8 mouse cellular contexts compared by ENCODE assay signal in the genomic region with DNA sequence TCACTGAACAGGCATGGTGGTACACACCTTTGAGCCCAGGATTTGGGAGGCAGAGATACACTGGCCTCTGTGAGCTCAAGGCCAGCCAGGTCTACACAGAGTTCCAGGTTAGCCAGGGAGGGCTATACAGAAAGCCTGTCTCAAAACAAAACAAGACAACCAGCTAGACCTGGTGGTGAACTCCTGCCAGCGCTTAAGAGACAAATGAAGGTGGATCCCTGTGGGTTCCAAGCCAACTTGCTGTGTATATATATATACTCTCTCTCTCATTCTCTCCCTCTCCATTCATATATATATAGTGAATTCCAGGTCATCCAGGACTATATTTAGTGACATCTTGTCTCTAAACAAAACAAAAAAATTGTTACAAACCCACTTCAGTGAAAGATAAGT. TPM values are rescaled to one million over a fixed set of nuclear protein-coding genes. Genes with fewer than 3 reads are reported as not detected.
DNase-seq lines count a peak whose midpoint lies in the region; ATAC-seq and TF ChIP-seq lines count a peak whose summit lies in the region.

No protein-coding gene starts in this region.

- 61% methylated on average over 1 of the region's 1 CpGs for WGBS in heart, embryonic 11.5 days (ENCODE audit: insufficient replicate concordance)
- WGBS in forebrain, embryonic 16.5 days = 63% methylated on average over 1 of the region's 1 CpGs
- 59% methylated on average over 1 of the region's 1 CpGs for WGBS in liver, postnatal 0 days (ENCODE audit: insufficient replicate concordance)

- no peaks in the 10 kb centered on the region for H3K27me3 ChIP-seq in heart, embryonic 11.5 days (ENCODE audit: control insufficient read depth, insufficient read depth, low read length)
- H3K27me3 ChIP-seq in C2C12 (ENCODE audit: control insufficient read depth, insufficient read depth, insufficient read length) = no peaks in the 10 kb centered on the region
- no peaks in the 10 kb centered on the region for H3K27me3 ChIP-seq in forebrain, embryonic 16.5 days (replicated peaks; ENCODE audit: control insufficient read depth, insufficient read depth, low read length)
- H3K27me3 ChIP-seq in liver, postnatal 0 days (ENCODE audit: insufficient read depth, low read length) = no peaks in the 10 kb centered on the region

- H3K79me2 ChIP-seq in C2C12 (ENCODE audit: control insufficient read depth, insufficient read depth) = peaks cover 48% of the 10 kb centered on the region

- peak overlapping the region; percentile 88 for H3K4me3 ChIP-seq in heart, embryonic 11.5 days (ENCODE audit: low read depth, low read length)
- H3K4me3 ChIP-seq in C2C12 (ENCODE audit: insufficient read depth, poor library complexity, severe bottlenecking) = peak overlapping the region; percentile 94
- H3K4me3 ChIP-seq in forebrain, embryonic 16.5 days (replicated peaks; ENCODE audit: low read length) = peak overlapping the region; percentile 75
- peak overlapping the region; percentile 85 for H3K4me3 ChIP-seq in liver, postnatal 0 days (ENCODE audit: low read depth, low read length)

- no peak overlapping the region for H3K27ac ChIP-seq in heart, embryonic 11.5 days (ENCODE audit: low read depth, low read length)
- H3K27ac ChIP-seq in forebrain, embryonic 16.5 days (ENCODE audit: low read length) = no peak overlapping the region
- H3K27ac ChIP-seq in liver, postnatal 0 days (ENCODE audit: low read depth) = peak overlapping the region; percentile 93

- H3K4me1 ChIP-seq in heart, embryonic 11.5 days (ENCODE audit: control insufficient read depth, insufficient read depth, low read length) = peaks cover 10% of the 10 kb centered on the region
- H3K4me1 ChIP-seq in forebrain, embryonic 16.5 days (replicated peaks; ENCODE audit: control insufficient read depth, insufficient read depth, low read length) = peaks cover 32% of the 10 kb centered on the region
- H3K4me1 ChIP-seq in liver, postnatal 0 days (ENCODE audit: insufficient read depth) = peaks cover 29% of the 10 kb centered on the region

- peak overlapping the region; percentile 72 for H3ac ChIP-seq in C2C12 (ENCODE audit: control insufficient read depth, insufficient read length, low read depth)

- no peak for TF ChIP-seq CTCF in C2C12 (IDR thresholded peaks at IDR 0.05; ENCODE audit: control insufficient read depth, insufficient read depth, insufficient read length)
- TF ChIP-seq CTCF in liver, postnatal 0 days (IDR thresholded peaks at IDR 0.05; ENCODE audit: low read depth) = no peak

- intact Hi-C loops in heart, postnatal 36 days (cut with DNase I) = no loop called here

- no peak for DNase-seq in heart, postnatal 36 days
- DNase-seq in liver, postnatal 0 days = no peak
- no peak for DNase-seq in adrenal gland, postnatal 14 days
- no peak for DNase-seq in retina, postnatal 1 day
- DNase-seq in adrenal gland, postnatal 10 days = no peak

- H3K4me2 ChIP-seq in heart, embryonic 11.5 days = peak overlapping the region; percentile 70
- H3K4me2 ChIP-seq in forebrain, embryonic 16.5 days (ENCODE audit: low read length) = peak overlapping the region; percentile 66
- peak overlapping the region; percentile 77 for H3K4me2 ChIP-seq in liver, postnatal 0 days (ENCODE audit: low read depth, low read length)

- H3K79me3 ChIP-seq in C2C12 (ENCODE audit: low read depth) = peaks cover 22% of the 10 kb centered on the region

- H3K9me3 ChIP-seq in heart, embryonic 11.5 days (replicated peaks; ENCODE audit: control insufficient read depth, low read length) = no peaks in the 10 kb centered on the region
- H3K9me3 ChIP-seq in forebrain, embryonic 16.5 days (ENCODE audit: control insufficient read depth, low read length) = no peaks in the 10 kb centered on the region
- no peaks in the 10 kb centered on the region for H3K9me3 ChIP-seq in liver, postnatal 0 days (ENCODE audit: low read length)

- TF ChIP-seq EP300 in liver, postnatal 0 days (IDR thresholded peaks at IDR 0.05; ENCODE audit: low read depth) = no peak

- peaks cover 2% of the 10 kb centered on the region; the same call in 1 of the 2 replicates for H3K36me3 ChIP-seq in heart, embryonic 11.5 days (ENCODE audit: control insufficient read depth, insufficient read depth, low read length)
- peaks cover 27% of the 10 kb centered on the region for H3K36me3 ChIP-seq in C2C12 (ENCODE audit: control insufficient read depth, insufficient read depth)
- H3K36me3 ChIP-seq in forebrain, embryonic 16.5 days (ENCODE audit: control insufficient read depth, insufficient read depth) = no peaks in the 10 kb centered on the region
- peaks cover 21% of the 10 kb centered on the region for H3K36me3 ChIP-seq in liver, postnatal 0 days (replicated peaks; ENCODE audit: insufficient read depth, low read length)

- H3K9ac ChIP-seq in heart, embryonic 11.5 days (ENCODE audit: low read depth, low read length) = peak overlapping the region; percentile 85
- peak overlapping the region; percentile 80 for H3K9ac ChIP-seq in forebrain, embryonic 16.5 days (replicated peaks; ENCODE audit: low read depth, low read length)
- H3K9ac ChIP-seq in liver, postnatal 0 days (replicated peaks) = peak overlapping the region; percentile 82

- no peak for ATAC-seq in heart, embryonic 11.5 days (replicated peaks; ENCODE audit: insufficient number of reproducible peaks, low FRiP score, low TSS enrichment)
- no peak for ATAC-seq in forebrain, embryonic 16.5 days
- no peak for ATAC-seq in liver, postnatal 0 days

TF ChIP-seq in C2C12, 6 proteins besides CTCF, POLR2A, EP300 and RAD21:
- TF ChIP-seq MAX (IDR thresholded peaks at IDR 0.05) = no peak
- TF ChIP-seq MYOG (IDR thresholded peaks at IDR 0.05; ENCODE audit: control insufficient read depth, extremely low read depth, insufficient read length) = no peak
- TF ChIP-seq USF1 (IDR thresholded peaks at IDR 0.05; ENCODE audit: low read depth) = no peak
- no peak for TF ChIP-seq CEBPB (IDR thresholded peaks at IDR 0.05; ENCODE audit: low read depth)
- no peak for TF ChIP-seq MYOD1 (IDR thresholded peaks at IDR 0.05; ENCODE audit: control insufficient read depth, insufficient read length, low read depth)
- no peak for TF ChIP-seq FOSL1 (IDR thresholded peaks at IDR 0.05; ENCODE audit: insufficient read depth, low read length, poor library complexity, severe bottlenecking)

RNA-seq across cellular contexts. Expression of gene Acot8, which starts 0.8 kb away (rescaled TPM):
- 15.1 and 16.8 TPM in 2 replicates for polyA plus RNA-seq in heart, embryonic 11.5 days (2014; fragmentation: Nextera tagmentation; extraction: Ambion mirVana)
- 10 to 100 TPM; 10.4 to 13.0 TPM for total RNA-seq in heart, postnatal 36 days (2021)
- polyA plus RNA-seq in C2C12 (2012; fragmentation: generic; extraction: Trizol) = 20.5 TPM
- 16.3 and 19.3 TPM in 2 replicates for polyA plus RNA-seq in forebrain, embryonic 16.5 days (2015; fragmentation: Nextera tagmentation; extraction: Ambion mirVana)
- 23.1 and 25.0 TPM in 2 replicates for polyA plus RNA-seq in liver, postnatal 0 days (2015; fragmentation: Nextera tagmentation; extraction: Ambion mirVana)
- 25.7 and 28.9 TPM in 2 replicates for total RNA-seq in adrenal gland, postnatal 14 days (2021)
- total RNA-seq in adrenal gland, postnatal 10 days (2021) = 10 to 100 TPM; 28.6 to 33.9 TPM

RNA-seq across cellular contexts. Expression of gene Zswim3, which starts 1.0 kb away (rescaled TPM):
- polyA plus RNA-seq in heart, embryonic 11.5 days (2014; fragmentation: Nextera tagmentation; extraction: Ambion mirVana) = 7.2 and 7.4 TPM in 2 replicates
- 1 to 10 TPM; 2.5 to 2.7 TPM for total RNA-seq in heart, postnatal 36 days (2021)
- 2.9 TPM for polyA plus RNA-seq in C2C12 (2012; fragmentation: generic; extraction: Trizol)
- 14.8 and 15.4 TPM in 2 replicates for polyA plus RNA-seq in forebrain, embryonic 16.5 days (2015; fragmentation: Nextera tagmentation; extraction: Ambion mirVana)
- 2.0 and 2.2 TPM in 2 replicates for polyA plus RNA-seq in liver, postnatal 0 days (2015; fragmentation: Nextera tagmentation; extraction: Ambion mirVana)
- 4.9 and 5.1 TPM in 2 replicates for total RNA-seq in adrenal gland, postnatal 14 days (2021)
- 1 to 10 TPM; 4.0 to 4.1 TPM for total RNA-seq in adrenal gland, postnatal 10 days (2021)

RNA-seq across cellular contexts. Expression of gene Snx21, which starts 18.3 kb away (rescaled TPM):
- polyA plus RNA-seq in heart, embryonic 11.5 days (2014; fragmentation: Nextera tagmentation; extraction: Ambion mirVana) = 25.1 and 27.2 TPM in 2 replicates
- 10 to 100 TPM; 23.4 to 29.0 TPM for total RNA-seq in heart, postnatal 36 days (2021)
- polyA plus RNA-seq in C2C12 (2012; fragmentation: generic; extraction: Trizol) = 19.5 TPM
- polyA plus RNA-seq in forebrain, embryonic 16.5 days (2015; fragmentation: Nextera tagmentation; extraction: Ambion mirVana) = 26.0 and 35.6 TPM in 2 replicates
- 6.1 and 7.4 TPM in 2 replicates for polyA plus RNA-seq in liver, postnatal 0 days (2015; fragmentation: Nextera tagmentation; extraction: Ambion mirVana)
- 35.7 and 46.2 TPM in 2 replicates for total RNA-seq in adrenal gland, postnatal 14 days (2021)
- 10 to 100 TPM; 36.9 to 39.0 TPM for total RNA-seq in adrenal gland, postnatal 10 days (2021)

RNA-seq across cellular contexts. Expression of gene Zswim1, which starts 18.6 kb away (rescaled TPM):
- polyA plus RNA-seq in heart, embryonic 11.5 days (2014; fragmentation: Nextera tagmentation; extraction: Ambion mirVana) = 11.4 and 11.7 TPM in 2 replicates
- 1 to 10 TPM; 4.2 to 4.5 TPM for total RNA-seq in heart, postnatal 36 days (2021)
- 10.0 TPM for polyA plus RNA-seq in C2C12 (2012; fragmentation: generic; extraction: Trizol)
- 24.2 and 26.8 TPM in 2 replicates for polyA plus RNA-seq in forebrain, embryonic 16.5 days (2015; fragmentation: Nextera tagmentation; extraction: Ambion mirVana)
- polyA plus RNA-seq in liver, postnatal 0 days (2015; fragmentation: Nextera tagmentation; extraction: Ambion mirVana) = 3.1 TPM in 2 replicates
- 7.0 and 8.9 TPM in 2 replicates for total RNA-seq in adrenal gland, postnatal 14 days (2021)
- total RNA-seq in adrenal gland, postnatal 10 days (2021) = 1 to 10 TPM; 6.9 to 8.5 TPM

RNA-seq across cellular contexts. Expression of gene Tnnc2, which starts 24.1 kb away (rescaled TPM):
- 0.48 and 1.4 TPM in 2 replicates for polyA plus RNA-seq in heart, embryonic 11.5 days (2014; fragmentation: Nextera tagmentation; extraction: Ambion mirVana)
- not detected for total RNA-seq in heart, postnatal 36 days (2021)
- 4.7 TPM for polyA plus RNA-seq in C2C12 (2012; fragmentation: generic; extraction: Trizol)
- 1.1 TPM in 1 of 2 replicates, not detected in the other for polyA plus RNA-seq in forebrain, embryonic 16.5 days (2015; fragmentation: Nextera tagmentation; extraction: Ambion mirVana)
- polyA plus RNA-seq in liver, postnatal 0 days (2015; fragmentation: Nextera tagmentation; extraction: Ambion mirVana) = 6.5 and 127 TPM in 2 replicates
- total RNA-seq in adrenal gland, postnatal 14 days (2021) = 1.0 TPM in 1 of 2 replicates, not detected in the other
- 100 to 1,000 TPM; 221 to 908 TPM for total RNA-seq in adrenal gland, postnatal 10 days (2021)
